Mouse (Mus musculus): Measurements from ENCODE around the gene Mapk7. TPM values are rescaled to one million over a fixed set of nuclear protein-coding genes. Genes with fewer than 3 reads are reported as not detected.

The Mapk7 gene
- polyA plus RNA-seq (2017; shearing (Covaris generic)), result 10 to 100 TPM in 1 of 2 experiments, 1 to 10 TPM in 1; 6.1 to 13.4 TPM

DNA sequence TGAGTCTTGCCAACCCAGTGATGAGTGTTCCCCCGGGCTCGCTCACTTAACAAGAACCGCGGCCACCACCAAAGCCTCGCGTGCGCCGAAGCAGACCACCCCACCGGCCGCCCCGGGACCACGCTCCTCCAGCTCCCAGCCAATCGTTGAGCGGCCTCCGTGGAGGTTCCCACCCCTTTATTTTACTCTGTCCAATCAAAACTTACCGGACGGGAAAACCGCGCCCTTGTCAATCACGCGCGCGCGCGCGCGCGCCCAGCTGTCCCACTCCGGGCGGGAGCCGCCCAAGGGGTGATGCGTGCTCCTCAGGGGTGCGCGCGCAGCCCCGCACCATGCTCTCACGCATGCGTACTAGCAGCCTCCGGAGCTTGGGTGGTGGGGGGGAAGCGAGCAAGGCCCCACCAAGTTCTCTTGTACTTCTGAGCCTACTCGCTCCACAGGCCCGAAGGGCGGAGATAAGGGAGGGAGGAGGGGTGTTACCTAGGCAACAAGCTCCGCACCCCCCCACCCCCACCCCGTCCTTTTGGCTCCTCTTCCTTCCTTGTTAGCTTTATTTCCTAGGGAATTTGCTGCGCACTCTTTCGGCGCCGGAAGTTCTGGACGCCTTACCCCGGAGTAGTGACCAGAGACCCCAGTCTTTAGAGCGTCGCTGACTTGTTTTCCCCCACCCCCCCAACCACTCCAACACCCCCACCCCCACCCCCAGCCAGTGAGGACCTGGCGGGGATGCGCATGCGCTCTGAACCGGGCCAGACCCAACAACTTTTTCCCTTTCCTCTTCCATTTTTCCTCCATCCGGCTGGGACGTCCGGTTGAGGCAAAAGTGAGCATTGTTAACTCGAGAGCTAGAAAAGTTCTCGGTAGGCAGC is at the start of gene Mapk7:
TSS of gene Mapk7 (minus strand) at position 278 of the 869 bp plus-strand sequence.
- ATAC-seq, result peak; percentile 91

DNA sequence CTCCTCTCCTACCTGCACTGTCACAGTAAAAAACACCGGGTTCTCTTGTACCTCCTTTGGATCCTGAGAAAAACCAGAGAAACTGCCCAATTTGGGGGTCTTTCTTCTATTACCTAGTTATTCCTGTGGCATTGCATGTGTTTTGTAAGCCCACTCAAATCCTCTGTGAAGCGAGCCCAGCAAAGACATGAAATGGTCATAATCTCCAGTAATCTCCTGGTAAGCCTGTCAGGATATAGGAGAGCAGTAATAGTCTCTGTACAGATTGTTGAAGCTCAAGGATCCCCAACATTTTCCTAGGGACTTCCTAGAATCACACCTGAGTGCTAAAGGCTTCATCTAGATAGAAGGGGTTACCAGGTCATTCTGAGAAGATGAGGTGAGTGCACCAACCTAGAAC is 46.9 kb upstream of the Mapk7 start:
- no peak for ATAC-seq

GRCm38 (mm10) chr11:61540642-61541041 is 46.4 kb upstream of the Mapk7 start:
- no peak for ATAC-seq

DNA sequence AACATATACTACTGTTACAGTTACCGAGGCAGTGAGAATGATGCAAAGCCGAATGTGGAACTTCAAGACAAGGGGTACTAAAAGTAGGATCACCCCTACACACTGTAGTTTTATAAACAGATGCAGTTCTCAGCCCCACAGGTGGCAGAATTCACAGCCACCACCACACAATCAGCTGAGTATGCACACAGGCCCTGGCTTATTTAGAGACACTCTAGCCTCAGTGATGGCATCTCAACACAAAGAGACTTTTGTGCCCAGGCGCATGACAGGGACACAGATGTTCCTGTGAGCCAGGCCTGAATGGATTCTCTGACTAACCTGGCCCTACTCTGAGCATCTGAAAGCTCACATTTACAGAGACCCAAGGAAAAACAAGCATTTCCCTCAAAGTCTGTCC is 43.2 kb upstream of the Mapk7 start:
- no peak for ATAC-seq

- no peak for ATAC-seq
These were observed 42.7 kb upstream of the Mapk7 start for GRCm38 (mm10) chr11:61536952-61537351.

DNA sequence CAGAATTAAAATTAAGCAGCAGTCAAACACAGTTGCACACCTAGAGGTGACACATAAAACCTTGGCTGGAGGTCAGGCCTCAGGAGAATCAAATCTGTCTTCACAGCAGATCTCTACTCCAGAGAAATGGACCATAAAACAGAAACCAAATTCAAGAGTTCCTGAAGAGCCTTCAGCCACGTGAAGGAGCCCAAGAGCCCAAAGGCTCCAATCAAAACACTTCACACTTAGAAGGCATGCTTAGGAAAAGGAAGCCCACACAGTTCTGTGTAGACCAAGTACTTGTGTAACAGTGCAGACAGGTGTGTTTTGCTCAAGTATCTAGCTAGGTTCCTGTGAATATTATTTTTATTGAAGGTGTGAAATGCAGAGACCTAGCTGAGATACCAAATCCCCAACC is 41.3 kb upstream of the Mapk7 start:
- ATAC-seq, result no peak

DNA sequence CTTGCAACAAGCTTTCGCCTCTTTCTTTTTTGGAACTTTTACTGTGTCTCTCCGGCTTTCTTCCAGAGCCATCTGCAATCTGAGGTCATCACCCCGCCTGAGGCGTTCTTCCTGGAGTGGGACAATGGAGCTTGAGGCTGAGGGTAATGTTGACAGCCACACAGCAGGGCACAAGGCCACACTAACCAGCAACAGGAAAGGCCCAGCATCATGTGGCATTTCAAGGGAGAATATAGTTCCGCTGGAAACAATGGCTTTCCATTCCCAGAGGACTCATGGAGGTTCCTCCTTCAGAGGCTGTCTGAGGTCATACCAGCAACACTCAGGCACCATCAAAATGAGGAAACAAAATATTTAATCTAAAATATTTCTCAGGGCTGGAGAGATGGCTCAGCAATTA is 39.4 kb upstream of the Mapk7 start:
- no peak for ATAC-seq

DNA sequence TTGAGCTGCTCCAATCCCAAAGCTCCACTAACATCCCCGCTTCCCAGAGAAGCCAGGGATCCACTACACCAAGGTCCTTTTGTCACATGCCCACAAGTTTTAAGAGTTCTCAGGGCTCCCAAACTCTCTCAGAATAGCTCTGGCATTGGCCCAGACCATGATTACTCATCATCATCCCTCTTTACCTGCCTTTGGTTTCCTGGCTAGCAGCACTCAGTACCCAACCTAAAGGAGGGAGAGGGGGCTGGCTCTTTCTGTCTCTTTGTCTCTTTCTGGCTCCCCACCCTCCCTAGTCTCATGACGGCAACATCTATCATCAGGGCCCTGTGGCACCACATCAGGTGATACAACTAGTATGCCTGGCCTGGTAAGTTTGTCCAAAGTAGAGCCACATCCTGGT is 38.6 kb upstream of the Mapk7 start:
- ATAC-seq, result no peak

DNA sequence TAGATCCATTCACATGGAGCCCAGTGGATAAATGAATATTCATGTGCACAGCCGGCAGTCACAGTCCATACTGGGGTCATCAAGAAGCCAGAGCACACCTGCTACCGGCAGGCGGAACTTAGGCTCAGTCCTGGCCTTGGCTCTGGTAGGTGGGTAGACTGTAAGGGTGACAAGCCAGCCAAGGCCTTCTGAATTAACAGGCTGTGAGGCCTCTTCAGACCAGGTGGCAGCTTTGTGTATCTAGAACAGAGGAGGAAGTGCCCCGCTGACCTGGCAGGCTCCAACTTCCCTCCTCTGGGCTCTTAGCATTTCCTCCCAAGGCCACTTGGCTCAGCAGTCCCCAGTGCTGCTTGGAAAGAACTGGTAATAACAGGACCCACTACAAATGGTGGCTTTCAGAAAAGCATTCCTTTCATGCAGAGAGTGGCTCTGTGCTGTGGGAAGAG is 35.1 kb upstream of the Mapk7 start:
- ATAC-seq, result no peak

- ATAC-seq, result no peak
These were observed 32.7 kb upstream of the Mapk7 start for GRCm38 (mm10) chr11:61526872-61527271.

GRCm38 (mm10) chr11:61519484-61520107 is 25.4 kb upstream of the Mapk7 start:
- no peak for ATAC-seq

- ATAC-seq, result no peak
These were observed 24.7 kb upstream of the Mapk7 start for GRCm38 (mm10) chr11:61518871-61519270.

- ATAC-seq, result no peak
These were observed 23.8 kb upstream of the Mapk7 start for GRCm38 (mm10) chr11:61517971-61518370.

- ATAC-seq, result no peak
These were observed 20.7 kb upstream of the Mapk7 start for GRCm38 (mm10) chr11:61514953-61515352.

DNA sequence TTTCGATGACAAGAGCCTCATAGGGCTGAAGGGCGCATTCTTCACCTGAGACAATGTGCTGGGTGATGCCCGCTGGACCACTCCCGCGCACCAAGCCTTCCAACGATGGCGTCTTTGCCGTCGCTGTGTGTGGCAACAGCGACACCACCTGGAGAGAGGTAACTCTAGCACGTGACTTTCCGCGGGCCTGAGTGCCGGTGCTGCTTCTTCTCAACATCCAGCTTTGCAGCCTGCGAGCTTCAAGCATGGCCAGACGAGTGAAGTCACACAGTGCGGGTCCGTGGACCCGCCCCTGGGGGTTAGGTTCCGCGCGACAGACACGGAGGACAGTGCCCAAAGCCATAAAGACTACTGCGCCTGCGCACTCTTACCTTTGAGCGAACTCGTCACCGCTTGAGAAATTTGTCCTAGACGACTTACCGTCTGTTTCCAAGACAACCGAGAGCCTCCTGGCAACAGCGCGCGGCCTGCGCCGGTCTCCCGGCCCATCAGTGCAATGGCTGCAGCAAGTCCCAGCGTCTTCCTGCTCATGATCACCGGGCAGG is 10.6 kb upstream of the Mapk7 start, which contains the start of gene B9d1:
TSS of gene B9d1 (plus strand) at position 432 of the 545 bp plus-strand sequence.
- ATAC-seq, result peak; percentile 88

DNA sequence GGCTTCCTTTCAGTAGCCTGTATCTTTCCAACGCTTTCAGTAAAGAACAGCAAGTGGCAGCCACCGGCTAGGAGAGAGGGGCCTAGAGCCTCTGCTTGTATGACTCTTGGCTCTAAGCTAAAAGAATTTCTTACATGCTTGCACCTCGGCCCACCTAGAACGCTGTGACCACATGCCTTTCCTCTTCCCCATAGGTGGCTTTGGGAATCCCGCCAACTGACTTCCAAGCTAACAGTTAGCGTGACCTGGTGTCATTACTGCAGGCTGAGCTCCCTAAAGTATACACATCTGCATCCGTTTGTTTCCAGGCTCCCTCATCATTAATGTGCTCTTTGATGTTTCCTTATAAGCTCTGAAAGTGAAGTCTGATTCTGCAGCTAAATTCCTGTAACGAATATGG is 9.7 kb upstream of the Mapk7 start:
- ATAC-seq, result no peak

- no peak for ATAC-seq
These were observed 4.7 kb upstream of the Mapk7 start for GRCm38 (mm10) chr11:61498736-61499504.

DNA sequence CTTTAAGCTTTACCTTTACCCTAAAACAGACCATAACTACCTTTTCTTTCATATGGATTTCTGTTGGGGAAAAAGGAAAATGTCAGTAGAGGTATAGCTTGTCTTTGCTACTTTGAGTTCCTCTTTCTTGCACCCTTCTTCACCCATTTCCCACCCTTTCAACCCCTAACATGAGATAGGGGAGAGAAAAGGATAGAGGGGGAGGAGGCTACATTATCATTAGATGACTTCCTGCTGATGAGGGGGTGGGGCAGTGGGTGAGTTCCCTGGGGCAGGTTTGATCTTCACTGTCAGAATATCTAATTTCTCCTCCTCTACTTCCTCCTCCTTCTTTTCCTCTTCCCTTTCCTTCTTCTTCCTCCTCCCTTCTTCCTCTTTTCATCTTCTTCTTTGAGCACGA is 3.3 kb upstream of the Mapk7 start:
- no peak for ATAC-seq

DNA sequence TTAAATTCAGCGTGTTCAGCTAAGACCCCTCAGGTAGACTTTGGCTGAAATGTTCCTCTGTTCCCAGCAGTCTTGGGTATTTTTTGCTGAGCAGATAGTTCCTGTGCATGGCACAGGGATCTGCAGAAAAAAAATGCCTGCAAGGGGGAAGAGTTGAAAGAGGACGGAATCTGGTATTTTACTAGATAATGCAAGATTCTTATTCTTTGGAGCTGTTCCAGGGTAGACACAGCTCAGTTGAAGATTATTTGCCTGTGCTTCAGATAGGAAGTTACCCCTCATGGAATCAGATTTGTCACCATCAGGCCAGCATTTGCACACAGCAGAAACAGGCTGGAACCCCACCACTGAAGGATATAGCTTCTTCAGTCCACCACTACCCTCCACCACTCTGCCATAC is 1.3 kb upstream of the Mapk7 start:
- no peak for ATAC-seq

GRCm38 (mm10) chr11:61493525-61494128 is 579 bp downstream of the Mapk7 start:
- ATAC-seq, result peak; percentile 41

- ATAC-seq, result no peak
These were observed 1.3 kb downstream of the Mapk7 start for GRCm38 (mm10) chr11:61492749-61493401.
